Mouse (Mus musculus): ENCODE results near the gene Opn4. TPM values are rescaled to one million over a fixed set of nuclear protein-coding genes. Genes with fewer than 3 reads are reported as not detected.

The Opn4 gene
- polyA plus RNA-seq, 1 experiment from 2014 or later: 0.10 TPM

- Histone ChIP-seq H3K27me3 (0 out of 2 replicates have a peak, but pooled peaks cover 5% of the 10 kb centered on the region), H3K27ac (no peak overlapping the region), H3K9ac (replicated peaks) (no peak overlapping the region), H3K4me1 (replicated peaks) (peaks cover 8% of the 10 kb centered on the region; the same call in 1 of the 2 replicates), H3K9me3 (no peaks in the 10 kb centered on the region), H3K4me3 (replicated peaks) (no peak overlapping the region), H3K36me3 (no peaks in the 10 kb centered on the region), H3K4me2 (no peak overlapping the region)
- ATAC-seq (ENCODE audit: insufficient number of reproducible peaks, insufficient read depth, low FRiP score, low TSS enrichment, low read depth): no peak
- WGBS: 91% methylated on average over 5 of the region's 5 CpGs
Measured at GRCm38 (mm10) chr14:34541896-34542295, 58.0 kb downstream of the Opn4 start.

GRCm38 (mm10) chr14:34540685-34541162, 59.2 kb downstream of the Opn4 start:
- Histone ChIP-seq H3K9ac (replicated peaks) (no peak overlapping the region), H3K4me1 (replicated peaks) (peaks cover 8% of the 10 kb centered on the region; the same call in 1 of the 2 replicates), H3K27me3 (0 out of 2 replicates have a peak, but pooled peaks cover 2% of the 10 kb centered on the region), H3K4me3 (replicated peaks) (no peak overlapping the region), H3K27ac (peak overlapping the region; percentile 66; the same call in 1 of the 2 replicates), H3K4me2 (peak overlapping the region; percentile 23; the same call in 1 of the 2 replicates), H3K9me3 (no peaks in the 10 kb centered on the region), H3K36me3 (no peaks in the 10 kb centered on the region)
- ATAC-seq (ENCODE audit: insufficient number of reproducible peaks, insufficient read depth, low FRiP score, low TSS enrichment, low read depth): peak; percentile 45; the same call in 1 of the 2 replicates
- 11% methylated on average over 17 of the region's 17 CpGs for WGBS

Other genes with a start within 250 kb of the Opn4 start
- 0.84 TPM in 1 of 2 replicates, not detected in the other for gene Fam25c, start 244.7 kb downstream of the Opn4 start, polyA plus RNA-seq (2016; fragmentation: Nextera tagmentation; extraction: Ambion mirVana)
- 3.5 and 7.5 TPM in 2 replicates for gene Sncg, start 225.4 kb downstream of the Opn4 start, polyA plus RNA-seq (2016; fragmentation: Nextera tagmentation; extraction: Ambion mirVana)
- gene Mmrn2, start 224.7 kb downstream of the Opn4 start, polyA plus RNA-seq (2016; fragmentation: Nextera tagmentation; extraction: Ambion mirVana): 6.7 and 6.8 TPM in 2 replicates
- 67.4 and 74.3 TPM in 2 replicates for gene Bmpr1a, start 96.8 kb downstream of the Opn4 start, polyA plus RNA-seq (2016; fragmentation: Nextera tagmentation; extraction: Ambion mirVana)
- gene 9230112D13Rik, start 77.3 kb downstream of the Opn4 start, polyA plus RNA-seq (2016; fragmentation: Nextera tagmentation; extraction: Ambion mirVana): not detected in 2 replicates
- gene Ldb3, start 11.5 kb downstream of the Opn4 start, polyA plus RNA-seq (2016; fragmentation: Nextera tagmentation; extraction: Ambion mirVana): 1.9 and 3.3 TPM in 2 replicates
- gene Wapl, start 73.8 kb upstream of the Opn4 start, polyA plus RNA-seq (2016; fragmentation: Nextera tagmentation; extraction: Ambion mirVana): 35.1 and 37.2 TPM in 2 replicates
- 0.24 and 1.00 TPM in 2 replicates for gene Grid1, start 220.0 kb upstream of the Opn4 start, polyA plus RNA-seq (2016; fragmentation: Nextera tagmentation; extraction: Ambion mirVana)